ENCODE assay signal across 17 mouse cellular contexts in genomic region chr17:48274098-48274497, GRCm38 (mm10). TPM values are rescaled to one million over a fixed set of nuclear protein-coding genes. Genes with fewer than 3 reads are reported as not detected.
"Had no signal": no experiment of that assay in that cellular context is flagged by ENCODE, and none has a peak within 500 bp of the region (broad histone marks: within the 10 kb centered on the region; RNA-seq: fewer than 3 reads in every experiment).

No protein-coding gene starts in this region.

- H3K27ac ChIP-seq: intestine, embryonic 15.5 days; kidney, postnatal 0 days; limb, embryonic 10.5 days; limb, embryonic 13.5 days; midbrain, embryonic 10.5 days; midbrain, embryonic 13.5 days; neural tube, embryonic 13.5 days; stomach, embryonic 15.5 days had no signal

- ATAC-seq: midbrain, embryonic 13.5 days; midbrain, embryonic 16.5 days had no signal

- DNase-seq: retina, postnatal 1 day had no signal

- H3K27me3 ChIP-seq: intestine, embryonic 15.5 days; limb, embryonic 13.5 days; megakaryocyte, embryonic 14.5 days; midbrain, embryonic 13.5 days; neural tube, embryonic 13.5 days; stomach, embryonic 15.5 days had no signal

- H3K4me3 ChIP-seq: intestine, embryonic 15.5 days; limb, embryonic 10.5 days; limb, embryonic 13.5 days; megakaryocyte, embryonic 14.5 days; midbrain, embryonic 10.5 days; midbrain, embryonic 13.5 days; myocyte; neural tube, embryonic 13.5 days; stomach, embryonic 15.5 days had no signal

- H3K4me2 ChIP-seq: intestine, embryonic 15.5 days; limb, embryonic 13.5 days; lung, embryonic 14.5 days; midbrain, embryonic 13.5 days; neural tube, embryonic 13.5 days; stomach, embryonic 15.5 days had no signal

- H3K9me3 ChIP-seq: intestine, embryonic 15.5 days; limb, embryonic 10.5 days; limb, embryonic 13.5 days; midbrain, embryonic 10.5 days; midbrain, embryonic 13.5 days; neural tube, embryonic 13.5 days; stomach, embryonic 15.5 days had no signal

- H3K9ac ChIP-seq: intestine, embryonic 15.5 days; limb, embryonic 13.5 days; lung, embryonic 14.5 days; midbrain, embryonic 13.5 days; neural tube, embryonic 13.5 days; stomach, embryonic 15.5 days had no signal

- H3K36me3 ChIP-seq: intestine, embryonic 15.5 days; limb, embryonic 10.5 days; limb, embryonic 13.5 days; midbrain, embryonic 10.5 days; midbrain, embryonic 13.5 days; neural tube, embryonic 13.5 days; stomach, embryonic 15.5 days had no signal

- H3K4me1 ChIP-seq: intestine, embryonic 15.5 days; limb, embryonic 13.5 days; midbrain, embryonic 10.5 days; midbrain, embryonic 13.5 days; neural tube, embryonic 13.5 days; stomach, embryonic 15.5 days had no signal

RNA-seq across cellular contexts. Expression of gene Treml4, which starts 10.0 kb away (rescaled TPM):
- total RNA-seq: layer of hippocampus, postnatal 14 days; left cerebral cortex, postnatal 25 days had no signal
- polyA plus RNA-seq: limb, embryonic 10.5 days; myocyte had no signal

RNA-seq across cellular contexts. Expression of gene Treml2, which starts 25.2 kb away (rescaled TPM):
- polyA plus RNA-seq: myocyte; neural tube, embryonic 13.5 days had no signal

RNA-seq across cellular contexts. Expression of gene Trem3, which starts 26.5 kb away (rescaled TPM):
- total RNA-seq: layer of hippocampus, postnatal 14 days; liver, adult 2 months had no signal
- polyA plus RNA-seq: midbrain, embryonic 10.5 days; midbrain, embryonic 13.5 days; midbrain, embryonic 16.5 days; urinary bladder, adult 2 months had no signal

RNA-seq across cellular contexts. Expression of gene Trem1, which starts 41.5 kb away (rescaled TPM):
- total RNA-seq: layer of hippocampus, postnatal 14 days; left cerebral cortex, postnatal 25 days; liver, adult 2 months had no signal
- polyA plus RNA-seq: limb, embryonic 10.5 days; liver, adult 2 months; lung, embryonic 14.5 days; midbrain, embryonic 10.5 days; midbrain, embryonic 13.5 days; midbrain, embryonic 16.5 days; myocyte had no signal

RNA-seq across cellular contexts. Expression of gene B430306N03Rik, which starts 41.8 kb away (rescaled TPM):
- total RNA-seq: layer of hippocampus, postnatal 14 days had no signal
- polyA plus RNA-seq: limb, embryonic 10.5 days; midbrain, embryonic 13.5 days; myocyte had no signal
